Mouse (Mus musculus) C2C12 (cell line): ENCODE measurements at regions not wholly inside any gene's neighbourhood (a gene's known extent, or its start where the extent isn't known, plus 50 kb on each side); places are given as distances from the start of the nearest gene placed in this dataset.

Source experiments
- CTCF ChIP-seq: IDR thresholded peaks from one replicate; pipeline ENCODE4 v1.5.1; 2011; ENCODE audit not compliant: control insufficient read depth, insufficient read depth, insufficient read length
- MAX ChIP-seq: IDR thresholded peaks from one replicate; pipeline ENCODE4 v1.6.1; 2011; ENCODE audit warnings: mild to moderate bottlenecking, control low read depth
- MYOG ChIP-seq: IDR thresholded peaks from one replicate; pipeline ENCODE4 v1.6.1; 2011; ENCODE audit not compliant: control insufficient read depth, insufficient read length; ENCODE audit errors: extremely low read depth
- USF1 ChIP-seq: IDR thresholded peaks from one replicate; pipeline ENCODE4 v1.6.1; 2011; ENCODE audit warnings: low read depth, mild to moderate bottlenecking, control low read depth, moderate library complexity

GRCm38 (mm10) chr2:78453411-78453810 is 414.5 kb upstream of the Ube2e3 start:
- no peak for TF ChIP-seq CTCF
- TF ChIP-seq MAX, result no peak
- TF ChIP-seq USF1, result no peak
- no peak for TF ChIP-seq MYOG
